Mouse (Mus musculus) B cell, adult 67 days (primary cell): ENCODE data around the gene Ssmem1. TPM values are rescaled to one million over a fixed set of nuclear protein-coding genes. Genes with fewer than 3 reads are reported as not detected.

Experiments used
- total RNA-seq, 2 experiments: library from RNA; stranded (reverse); gene quantifications; 4 replicates each; pipeline ENCODE4 v1.2.4; 2023

Gene Ssmem1
- total RNA-seq = 1 to 10 TPM in 1 of 2 experiments, under 1 TPM in 1; 0.65 to 1.4 TPM

DNA sequence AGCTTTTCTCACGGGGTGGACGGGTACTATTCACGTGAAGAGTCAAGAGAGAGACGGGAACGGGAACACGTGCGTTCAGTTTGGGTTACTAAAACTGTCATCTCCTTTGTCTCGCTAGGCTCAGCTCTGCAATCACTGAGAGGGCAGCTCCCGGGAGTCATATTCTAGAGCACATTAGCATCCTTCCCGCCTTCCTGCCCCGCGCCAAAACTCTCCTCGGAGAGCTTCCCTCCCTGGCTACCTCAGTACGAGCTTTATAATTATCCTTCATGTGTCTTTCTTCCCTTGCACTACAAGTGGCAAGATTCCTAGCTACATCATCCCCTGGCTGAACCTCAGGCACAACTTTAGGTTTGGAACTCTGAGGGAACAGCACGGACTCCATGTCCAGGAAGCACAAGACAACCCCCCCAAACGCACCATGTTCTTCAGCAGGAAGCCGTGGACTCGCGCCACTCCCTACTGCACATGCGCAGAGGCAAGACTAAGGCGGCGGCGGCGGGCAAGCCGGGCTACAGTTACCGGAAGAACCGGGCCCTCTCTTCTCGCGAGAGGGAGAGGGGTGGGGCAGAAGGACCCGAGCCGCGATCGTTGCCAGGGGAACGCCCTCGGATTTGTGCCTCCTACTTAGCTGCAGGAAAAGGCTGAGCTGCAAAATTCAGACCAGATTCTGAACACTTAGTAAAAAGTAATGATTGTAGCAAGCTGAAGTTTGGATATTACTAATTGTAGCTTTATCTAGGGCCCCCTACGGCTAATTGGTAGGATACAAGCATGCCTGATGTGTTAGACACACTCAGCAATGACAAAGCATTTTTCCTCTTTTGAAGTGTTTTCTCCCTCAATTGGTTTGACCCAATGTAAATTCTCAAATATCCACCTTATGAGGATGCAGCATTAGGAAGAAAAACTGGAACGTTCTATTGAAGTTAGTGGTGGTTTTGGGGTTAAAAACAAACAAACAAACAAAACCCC lies at the start of gene Ssmem1, which contains the start of gene Tmem209:
TSS of gene Ssmem1 (plus strand) at position 585 of the 975 bp plus-strand sequence.
TSS of gene Tmem209 (minus strand) at position 519 of the 975 bp plus-strand sequence.

DNA sequence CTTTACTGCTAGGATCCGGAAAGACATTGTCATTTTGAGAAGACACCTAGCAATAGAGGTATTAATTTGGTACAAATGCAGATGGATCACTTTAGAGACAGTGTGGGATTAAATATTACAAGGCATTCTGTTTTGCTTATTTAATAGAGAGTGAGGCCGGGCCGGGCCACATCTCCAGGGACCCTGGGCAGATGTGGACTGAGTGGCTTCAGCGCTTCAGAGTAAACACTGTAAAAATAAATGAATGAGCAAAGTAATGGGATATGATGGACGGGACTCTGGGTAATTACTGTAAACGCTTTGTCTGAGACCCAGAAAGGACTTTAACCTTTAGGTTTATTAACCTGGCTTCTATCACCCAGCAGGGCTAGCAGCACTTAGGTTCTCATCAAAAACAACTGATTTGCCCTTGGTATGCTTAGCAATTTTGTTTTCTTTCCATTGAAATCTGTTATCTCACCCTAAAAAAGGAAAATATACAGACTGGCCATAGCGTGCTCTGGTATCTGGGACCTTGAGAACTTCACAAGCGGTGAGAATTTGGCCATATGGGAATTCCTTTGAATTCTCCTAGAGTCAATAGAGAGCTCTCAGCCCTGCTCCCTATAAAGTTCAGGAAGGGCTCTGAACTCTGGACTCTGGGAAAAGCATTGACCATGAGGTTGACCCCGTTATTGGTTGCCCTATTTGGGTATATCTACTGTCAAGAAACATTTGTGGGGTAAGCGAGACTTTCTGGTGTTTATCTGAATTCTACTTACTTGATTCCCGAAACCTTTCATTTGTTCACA lies 31.6 kb downstream of the Ssmem1 start, which contains the start of gene Cpa2:
TSS of gene Cpa2 (plus strand) at position 574 of the 791 bp plus-strand sequence.

GRCm38 (mm10) chr6:30568069-30568468 lies 58.4 kb downstream of the Ssmem1 start, which contains the start of gene Cpa4:
Gene Cpa4, plus strand, starts transcription at chr6:30568369.

Other genes starting within 250 kb of the Ssmem1 start
- 100 to 1,000 TPM; 106 TPM for gene Ube2h, start 205.3 kb upstream of the Ssmem1 start, total RNA-seq
- 10 to 100 TPM; 26.7 to 37.1 TPM for gene Zc3hc1, start 118.8 kb upstream of the Ssmem1 start, total RNA-seq
- gene Klhdc10, start 108.0 kb upstream of the Ssmem1 start, total RNA-seq = 10 to 100 TPM; 20.5 to 26.3 TPM
- 10 to 100 TPM; 37.9 to 38.8 TPM for gene Tmem209, start 66 bp upstream of the Ssmem1 start, total RNA-seq
- not detected for gene Cpa2, start 31.7 kb downstream of the Ssmem1 start, total RNA-seq
- gene Cpa4, start 58.5 kb downstream of the Ssmem1 start, total RNA-seq = not detected
- gene Cpa5, start 101.2 kb downstream of the Ssmem1 start, total RNA-seq = not detected
- not detected for gene Cpa1, start 129.4 kb downstream of the Ssmem1 start, total RNA-seq
- gene Cep41, start 183.9 kb downstream of the Ssmem1 start, total RNA-seq = 10 to 100 TPM in 1 of 2 experiments, 1 to 10 TPM in 1; 8.0 to 13.1 TPM
- gene Mest, start 213.7 kb downstream of the Ssmem1 start, total RNA-seq = not detected